Mouse (Mus musculus) brain, adult 10 weeks (tissue): ENCODE results near the gene Tdpoz3. TPM values are rescaled to one million over a fixed set of nuclear protein-coding genes. Genes with fewer than 3 reads are reported as not detected.

Experiments used
- polyA plus RNA-seq: library from polyadenylated mRNA; stranded (reverse); fragments of 350-450 nt; fragmentation: Illumina TruSeq; extraction: RNeasy Lipid Tissue Mini Kit (QIAGEN cat#74804); gene quantifications from one replicate; pipeline ENCODE4 v1.2.3, GENCODE M21; 2015; ENCODE audit warnings: low read depth, low replicate concordance

The Tdpoz3 gene
- not detected for polyA plus RNA-seq

DNA sequence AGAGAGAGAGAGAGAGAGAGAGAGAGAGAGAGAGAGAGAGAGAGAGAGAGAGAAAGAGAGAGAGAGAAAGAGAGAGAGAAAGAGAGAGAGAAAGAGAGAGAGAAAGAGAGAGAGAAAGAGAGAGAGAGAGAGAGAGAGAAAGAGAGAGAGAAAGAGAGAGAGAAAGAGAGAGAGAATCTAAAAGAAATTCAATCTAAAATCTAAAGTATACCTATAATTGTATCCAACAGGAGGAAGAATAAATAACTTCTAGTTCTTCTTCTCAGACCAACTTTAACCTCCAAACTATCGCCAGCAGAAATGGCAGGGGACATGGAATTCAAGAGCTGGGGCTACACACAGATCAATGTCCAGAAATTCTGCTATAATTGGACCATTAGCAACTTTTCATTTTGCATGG lies at the start of gene Tdpoz3:
Gene Tdpoz3 (plus strand): TSS at position 301 of the 400 bp plus-strand sequence.

DNA sequence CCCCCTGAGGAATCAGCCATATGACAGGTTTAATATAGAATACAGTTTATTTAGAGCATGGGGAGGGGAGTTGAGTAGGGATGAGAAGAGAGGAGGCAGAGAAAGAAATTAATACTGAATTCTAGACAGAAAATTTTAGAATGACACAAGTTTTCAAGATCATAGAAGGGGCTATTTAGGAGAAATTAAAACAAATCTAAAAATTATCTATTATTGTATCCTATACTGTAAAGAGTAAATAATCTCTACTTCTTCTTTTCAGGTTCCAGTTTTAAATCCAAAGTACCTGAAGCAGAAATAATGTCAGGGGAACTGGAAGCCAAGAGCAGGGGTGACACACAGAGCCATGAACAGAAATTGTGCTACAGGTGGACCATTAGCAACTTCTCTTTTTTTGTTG lies 29.7 kb upstream of the Tdpoz3 start, which contains the start of gene Tdpoz4:
Gene Tdpoz4 (plus strand): TSS at position 301 of the 400 bp plus-strand sequence.

Other genes starting within 250 kb of the Tdpoz3 start
- not detected for gene Tdpoz2, start 173.3 kb upstream of the Tdpoz3 start, polyA plus RNA-seq
- gene Tdpoz1, start 149.7 kb upstream of the Tdpoz3 start, polyA plus RNA-seq = not detected
- gene Gm37596, start 132.9 kb upstream of the Tdpoz3 start, polyA plus RNA-seq = not detected
- gene Gm5773, start 53.0 kb upstream of the Tdpoz3 start, polyA plus RNA-seq = not detected
- gene Tdpoz4, start 29.6 kb upstream of the Tdpoz3 start, polyA plus RNA-seq = not detected
- gene Gm9117, start 117.5 kb downstream of the Tdpoz3 start, polyA plus RNA-seq = not detected
- not detected for gene Tdpoz5, start 135.3 kb downstream of the Tdpoz3 start, polyA plus RNA-seq
- not detected for gene Gm9125, start 228.9 kb downstream of the Tdpoz3 start, polyA plus RNA-seq
- gene Gm10697, start 246.6 kb downstream of the Tdpoz3 start, polyA plus RNA-seq = not detected